Mouse (Mus musculus) stomach, postnatal 0 days (tissue): Measurements from ENCODE around the gene Plin2. TPM values are rescaled to one million over a fixed set of nuclear protein-coding genes. Genes with fewer than 3 reads are reported as not detected.
"Not testable (repeated sequence)": the region's sequence is repeated elsewhere in the genome, so short reads cannot be mapped to it uniquely, and the experiment has no call there.

Experiments
- ATAC-seq: fragments of 200-750 bp; cut with Nextera tagmentation; 2 replicates; pipeline ENCODE4 v1.8.0; 2017; ENCODE audit not compliant: low FRiP score, low TSS enrichment
- DNase-seq: peaks from one replicate; pipeline ENCODE4 v3.0.0-alpha.2; 2016; ENCODE audit warnings: low spot score
- H3K27ac ChIP-seq: fragments of 300-500 bp; sonication (generic); replicated peaks from 2 replicates; pipeline ENCODE4 v1.5.1; 2014; ENCODE audit warnings: mild to moderate bottlenecking, control low read depth
- H3K27me3 ChIP-seq: fragments of 300-500 bp; sonication (generic); 2 replicates; pipeline ENCODE4 v1.6.1; 2014; ENCODE audit warnings: low read length; ENCODE audit not compliant: control insufficient read depth, insufficient read depth
- H3K36me3 ChIP-seq: fragments of 300-500 bp; sonication (generic); 2 replicates; pipeline ENCODE4 v1.6.1; 2014; ENCODE audit warnings: low read length, mixed read lengths; ENCODE audit not compliant: control insufficient read depth, insufficient read depth
- H3K4me1 ChIP-seq: fragments of 300-500 bp; sonication (generic); replicated peaks from 2 replicates; pipeline ENCODE4 v1.6.1; 2014; ENCODE audit warnings: antibody characterized with exemption; ENCODE audit not compliant: control insufficient read depth, insufficient read depth
- H3K4me2 ChIP-seq: fragments of 300-500 bp; sonication (generic); replicated peaks from 2 replicates; pipeline ENCODE4 v1.6.1; 2014; ENCODE audit warnings: low read depth, mild to moderate bottlenecking, control low read depth, moderate library complexity
- H3K4me3 ChIP-seq: fragments of 300-500 bp; sonication (generic); 2 replicates; pipeline ENCODE4 v1.5.1; 2014; ENCODE audit warnings: low read depth, low read length, control low read depth
- H3K9ac ChIP-seq: fragments of 300-500 bp; sonication (generic); 2 replicates; pipeline ENCODE4 v1.6.1; 2014; ENCODE audit warnings: mild to moderate bottlenecking, low read length, control low read depth, mixed read lengths
- H3K9me3 ChIP-seq: fragments of 300-500 bp; sonication (generic); 2 replicates; pipeline ENCODE4 v1.6.1; 2016; ENCODE audit warnings: low read length; ENCODE audit not compliant: control insufficient read depth
- CTCF ChIP-seq: IDR thresholded peaks from 2 replicates; pipeline ENCODE4 v1.5.1; 2016; ENCODE audit warnings: antibody characterized with exemption, low read depth, mild to moderate bottlenecking, moderate library complexity
- EP300 ChIP-seq: optimal IDR thresholded peaks from 2 replicates; pipeline ENCODE3; 2016; ENCODE audit warnings: antibody characterized with exemption
- WGBS: fragments of 180-500 bp; shearing (Covaris S2); extraction: QIAGEN DNeasy Blood & Tissue Kit; methylation state at CpG from one replicate; pipeline ENCODE4 v1.1.7; 2014; 5-methylcytosine and 5-hydroxymethylcytosine counted together
- polyA plus RNA-seq: library from polyadenylated mRNA; unstranded; fragments of >200 nt; fragmentation: Nextera tagmentation; extraction: Ambion mirVana; gene quantifications from 2 replicates; pipeline ENCODE4 v1.2.1, GENCODE M21; 2015

The Plin2 gene
- polyA plus RNA-seq, 1 experiment from 2014 or later = 57.8 TPM

GRCm38 (mm10) chr4:86657176-86657575 lies 12.7 kb downstream of the Plin2 start:
- TF ChIP-seq CTCF (no peak), EP300 (no peak)
- H3K27me3 ChIP-seq = no peaks in the 10 kb centered on the region
- no peak overlapping the region for H3K27ac ChIP-seq
- ATAC-seq (no peak), DNase-seq (no peak)
- 92% methylated on average over 12 of the region's 12 CpGs for WGBS
- peaks cover 21% of the 10 kb centered on the region for H3K36me3 ChIP-seq
- no peaks in the 10 kb centered on the region for H3K9me3 ChIP-seq
- no peaks in the 10 kb centered on the region for H3K4me1 ChIP-seq
- no peak overlapping the region for H3K4me3 ChIP-seq
- no peak overlapping the region for H3K4me2 ChIP-seq
- no peak overlapping the region for H3K9ac ChIP-seq

DNA sequence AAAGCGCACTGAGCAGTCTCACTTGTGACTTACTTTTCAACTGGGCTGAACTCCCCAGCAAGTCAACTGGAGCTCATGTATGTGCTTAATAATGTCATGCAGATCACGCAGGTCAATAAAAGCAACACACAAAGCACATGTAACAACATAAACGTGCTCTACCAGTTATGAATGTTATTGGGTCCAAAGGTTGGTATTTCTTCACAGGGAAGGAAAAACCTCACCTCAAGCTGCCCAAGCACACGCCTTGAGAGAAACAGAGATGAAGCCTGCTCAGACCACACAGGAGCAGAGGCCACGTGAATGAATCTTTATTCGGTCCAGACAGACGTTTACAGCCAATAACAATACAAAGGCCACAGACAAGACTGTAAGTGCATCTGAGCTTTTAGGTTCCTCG lies 13.4 kb downstream of the Plin2 start:
- H3K4me1 ChIP-seq, H3K9me3 ChIP-seq, H3K4me2 ChIP-seq, H3K27ac ChIP-seq, H3K27me3 ChIP-seq, H3K9ac ChIP-seq, H3K4me3 ChIP-seq, DNase-seq: not testable (repeated sequence)
- ATAC-seq = peak; percentile 86
- H3K36me3 ChIP-seq = peaks cover 21% of the 10 kb centered on the region
- 85% methylated on average over 8 of the region's 8 CpGs for WGBS

DNA sequence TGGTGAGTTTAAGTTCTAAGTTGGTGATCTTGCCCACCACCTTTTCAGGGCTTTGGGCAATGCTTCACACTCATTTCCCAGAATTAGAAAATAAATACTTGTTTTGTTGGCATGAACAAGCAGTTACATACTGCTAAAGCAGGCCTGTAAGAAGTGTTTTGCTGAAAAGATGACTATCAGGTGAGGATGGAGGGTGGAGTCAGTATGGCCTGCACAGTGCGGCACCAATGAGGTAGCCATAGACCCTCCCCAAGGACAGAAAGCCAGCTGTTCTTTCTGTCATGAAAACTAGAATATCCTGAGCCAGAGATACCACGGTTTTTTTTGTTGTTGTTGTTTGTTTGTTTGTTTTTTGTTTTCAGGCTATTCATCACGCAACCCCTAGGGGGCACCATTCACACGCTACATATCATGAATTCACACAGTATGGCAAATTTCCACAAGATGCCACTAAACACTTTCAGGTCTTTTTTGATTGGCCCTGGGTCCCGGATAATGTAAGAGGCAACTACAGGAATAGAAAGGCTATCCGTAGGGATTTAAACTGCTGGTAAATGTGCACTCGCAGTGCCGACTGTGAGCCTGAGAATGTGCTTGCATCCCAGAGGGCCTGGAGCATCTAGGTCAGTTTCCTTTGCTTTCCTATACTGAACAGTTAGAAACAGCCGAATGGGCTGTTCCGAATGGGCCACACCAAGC lies 18.0 kb downstream of the Plin2 start:
- H3K9ac ChIP-seq = no peak overlapping the region
- H3K27ac ChIP-seq = no peak overlapping the region

GRCm38 (mm10) chr4:86648394-86648793 lies 21.5 kb downstream of the Plin2 start:
- not testable (repeated sequence) for H3K9ac ChIP-seq, H3K4me1 ChIP-seq, H3K27me3 ChIP-seq, H3K36me3 ChIP-seq, ATAC-seq, H3K4me3 ChIP-seq, H3K27ac ChIP-seq, H3K9me3 ChIP-seq, H3K4me2 ChIP-seq, DNase-seq
- WGBS = 87% methylated on average over 10 of the region's 13 CpGs

More for the DNA sequence above, 18.0 kb downstream of the Plin2 start:
- H3K9me3 ChIP-seq = no peaks in the 10 kb centered on the region
- H3K27me3 ChIP-seq = no peaks in the 10 kb centered on the region
- no peaks in the 10 kb centered on the region for H3K4me1 ChIP-seq
- no peak for DNase-seq
- WGBS = 72% methylated on average over 10 of the region's 10 CpGs
- no peak overlapping the region for H3K4me2 ChIP-seq
- H3K4me3 ChIP-seq = no peak overlapping the region
- ATAC-seq = no peak
- H3K36me3 ChIP-seq = no peaks in the 10 kb centered on the region
- TF ChIP-seq CTCF = peak; percentile 70
- TF ChIP-seq EP300 = no peak

DNA sequence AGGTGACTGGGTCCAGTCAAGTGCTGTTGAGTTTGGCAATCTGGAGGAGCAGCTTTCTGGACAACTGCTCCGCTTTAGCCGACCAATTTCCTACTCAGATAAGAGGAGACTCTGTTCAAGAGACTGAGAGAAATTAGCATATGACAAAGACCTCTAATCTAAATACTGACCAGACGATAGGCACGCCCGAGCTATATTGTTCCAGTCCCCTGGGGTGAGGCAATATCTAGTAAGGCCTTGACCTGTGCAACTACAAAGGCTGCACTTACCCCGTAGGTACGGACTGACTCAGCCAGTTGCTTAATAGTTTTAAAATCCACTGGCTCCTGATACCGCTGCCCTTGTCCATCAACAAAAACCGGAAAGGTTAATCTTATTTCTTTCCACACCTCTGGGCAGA lies 32.3 kb downstream of the Plin2 start:
- H3K4me3 ChIP-seq, H3K27ac ChIP-seq, H3K9me3 ChIP-seq, H3K4me2 ChIP-seq, H3K4me1 ChIP-seq, H3K27me3 ChIP-seq, H3K9ac ChIP-seq, H3K36me3 ChIP-seq: not testable (repeated sequence)
- peak; percentile 52 for DNase-seq
- WGBS = 78% methylated on average over 9 of the region's 9 CpGs
- ATAC-seq = peak; percentile 94

DNA sequence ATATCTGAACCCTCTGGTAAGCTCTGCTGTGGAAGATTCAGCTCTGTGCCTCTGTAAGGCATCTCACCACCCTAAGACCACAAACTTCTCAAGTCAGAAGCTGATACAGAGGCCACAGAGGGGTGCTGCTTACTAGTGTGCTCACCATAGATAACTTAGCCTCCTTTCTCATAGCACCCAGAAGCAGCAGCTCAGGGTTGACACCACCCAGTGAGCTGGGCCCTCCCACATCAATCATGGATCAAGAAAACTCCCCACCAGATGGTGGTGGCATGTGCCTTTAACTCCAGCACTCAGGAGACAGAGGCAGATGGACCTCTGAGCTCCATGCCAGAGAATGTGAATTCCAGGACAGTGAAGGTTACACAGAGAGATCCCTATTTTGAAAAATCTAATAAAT lies 35.0 kb downstream of the Plin2 start:
- not testable (repeated sequence) for H3K36me3 ChIP-seq, DNase-seq, H3K9me3 ChIP-seq, H3K4me2 ChIP-seq, H3K4me1 ChIP-seq, H3K4me3 ChIP-seq, H3K27ac ChIP-seq, H3K27me3 ChIP-seq, ATAC-seq, H3K9ac ChIP-seq

GRCm38 (mm10) chr4:86634312-86634711 lies 35.5 kb downstream of the Plin2 start:
- H3K9ac ChIP-seq, H3K36me3 ChIP-seq, DNase-seq, H3K4me1 ChIP-seq, H3K9me3 ChIP-seq, H3K27ac ChIP-seq, H3K27me3 ChIP-seq, H3K4me2 ChIP-seq, H3K4me3 ChIP-seq, ATAC-seq: not testable (repeated sequence)

- H3K9me3 ChIP-seq, H3K27ac ChIP-seq, H3K4me1 ChIP-seq, H3K9ac ChIP-seq, H3K4me2 ChIP-seq, H3K27me3 ChIP-seq, DNase-seq, H3K36me3 ChIP-seq, H3K4me3 ChIP-seq: not testable (repeated sequence)
- 71% methylated on average over 4 of the region's 5 CpGs for WGBS
- peak; percentile 48; the same call in 1 of the 2 replicates for ATAC-seq
Measured at GRCm38 (mm10) chr4:86632556-86632955, 37.3 kb downstream of the Plin2 start.
